28 mouse cellular contexts compared by ENCODE assay signal in genomic region chr19:42226451-42226850, GRCm38 (mm10). TPM values are rescaled to one million over a fixed set of nuclear protein-coding genes. Genes with fewer than 3 reads are reported as not detected.
DNase-seq lines count a peak whose midpoint lies in the region; ATAC-seq lines count a peak whose summit lies in the region.
"Had no signal": no experiment of that assay in that cellular context is flagged by ENCODE, and none has a peak within 500 bp of the region (broad histone marks: within the 10 kb centered on the region; RNA-seq: fewer than 3 reads in every experiment).

No protein-coding gene starts in this region.

- H3K4me3 ChIP-seq in midbrain, embryonic 11.5 days (ENCODE audit: low read depth, low read length): no peak overlapping the region
- H3K4me3 ChIP-seq: erythroblast, embryonic 14.5 days; hindbrain, embryonic 10.5 days; hindbrain, embryonic 15.5 days; kidney, embryonic 15.5 days; limb, embryonic 12.5 days; liver, embryonic 15.5 days; lung, embryonic 15.5 days; midbrain, embryonic 10.5 days had no signal

- no peaks in the 10 kb centered on the region for H3K4me1 ChIP-seq in midbrain, embryonic 11.5 days (ENCODE audit: control insufficient read depth, insufficient read depth, low read length)
- H3K4me1 ChIP-seq: hindbrain, embryonic 10.5 days; kidney, embryonic 15.5 days; limb, embryonic 12.5 days; lung, embryonic 15.5 days; midbrain, embryonic 10.5 days had no signal

- 85% methylated on average over 10 of the region's 10 CpGs for WGBS in midbrain, embryonic 11.5 days

- ATAC-seq in midbrain, embryonic 11.5 days (ENCODE audit: low FRiP score): no peak
- ATAC-seq: midbrain, embryonic 16.5 days had no signal

- H3K27ac ChIP-seq in midbrain, embryonic 11.5 days (ENCODE audit: low read depth, low read length): no peak overlapping the region
- H3K27ac ChIP-seq: hindbrain, embryonic 10.5 days; hindbrain, embryonic 15.5 days; kidney, embryonic 15.5 days; limb, embryonic 12.5 days; liver, embryonic 15.5 days; lung, embryonic 15.5 days; midbrain, embryonic 10.5 days had no signal

- intact Hi-C loops in left cerebral cortex, postnatal 14 days (cut with DNase I): no loop called here

- no peaks in the 10 kb centered on the region for H3K9me3 ChIP-seq in midbrain, embryonic 11.5 days (ENCODE audit: control insufficient read depth, low read length)
- H3K9me3 ChIP-seq: hindbrain, embryonic 10.5 days; hindbrain, embryonic 15.5 days; kidney, embryonic 15.5 days; limb, embryonic 12.5 days; liver, embryonic 15.5 days; lung, embryonic 15.5 days; midbrain, embryonic 10.5 days had no signal

- H3K27me3 ChIP-seq in midbrain, embryonic 11.5 days (ENCODE audit: control insufficient read depth, insufficient read depth, low read length): no peaks in the 10 kb centered on the region
- H3K27me3 ChIP-seq: hindbrain, embryonic 15.5 days; lung, embryonic 15.5 days had no signal

- DNase-seq in left cerebral cortex, adult 18-20 months (ENCODE audit: low spot score in 2 of 2): peak; percentile 21 to 50
- DNase-seq in left cerebral cortex, postnatal 14 days (ENCODE audit: low spot score in 2 of 2): no peak
- peak; percentile 46 for DNase-seq in right cerebral cortex, adult 18-20 months
- DNase-seq in right cerebral cortex, postnatal 10 days (ENCODE audit: low spot score in 2 of 2): no peak
- peak; percentile 8 to 51 for DNase-seq in right cerebral cortex, postnatal 36 days (ENCODE audit: low spot score in 2 of 2)
- DNase-seq in midbrain, embryonic 11.5 days (ENCODE audit: low spot score, missing footprints): no peak
- DNase-seq: adrenal gland, postnatal 25 days; B cell, adult 2 months; cerebellum, adult 18-20 months; cerebellum, postnatal 10 days; gastrocnemius, postnatal 10 days; heart, postnatal 14 days; kidney, adult 18-20 months; kidney, postnatal 25 days had no signal

- no peak overlapping the region for H3K4me2 ChIP-seq in midbrain, embryonic 11.5 days
- H3K4me2 ChIP-seq: hindbrain, embryonic 15.5 days; kidney, embryonic 15.5 days; limb, embryonic 12.5 days; liver, embryonic 15.5 days; lung, embryonic 15.5 days had no signal

- no peak overlapping the region for H3K9ac ChIP-seq in midbrain, embryonic 11.5 days (ENCODE audit: low read length)
- H3K9ac ChIP-seq: hindbrain, embryonic 15.5 days; kidney, embryonic 15.5 days; limb, embryonic 12.5 days; liver, embryonic 15.5 days; lung, embryonic 15.5 days had no signal

- no peaks in the 10 kb centered on the region for H3K36me3 ChIP-seq in midbrain, embryonic 11.5 days (ENCODE audit: control insufficient read depth, insufficient read depth, low read length)
- H3K36me3 ChIP-seq: hindbrain, embryonic 10.5 days; hindbrain, embryonic 15.5 days; kidney, embryonic 15.5 days; limb, embryonic 12.5 days; liver, embryonic 15.5 days; lung, embryonic 15.5 days; midbrain, embryonic 10.5 days had no signal

RNA-seq across cellular contexts. Expression of gene Golga7b, which starts 20.9 kb away (rescaled TPM):
- 100 to 1,000 TPM; 112 to 119 TPM for total RNA-seq in left cerebral cortex, adult 18-20 months (2021)
- total RNA-seq in left cerebral cortex, postnatal 14 days (2021): 100 to 1,000 TPM; 131 to 146 TPM
- 2.3 and 2.8 TPM in 2 replicates for polyA plus RNA-seq in midbrain, embryonic 11.5 days (2014; fragmentation: Nextera tagmentation; extraction: Ambion mirVana)
- total RNA-seq: common myeloid progenitor, adult 5-6 weeks; granulocyte monocyte progenitor cell, adult 5-6 weeks; liver, adult 2 months; megakaryocyte progenitor cell, adult 5-6 weeks; neutrophil, adult 5-6 weeks had no signal
- polyA plus RNA-seq: erythroblast, embryonic 14.5 days; liver, adult 2 months; liver, embryonic 15.5 days had no signal

RNA-seq across cellular contexts. Expression of gene Sfrp5, which starts 24.4 kb away (rescaled TPM):
- total RNA-seq in left cerebral cortex, adult 18-20 months (2021): 1 to 10 TPM in 1 of 2 experiments, under 1 TPM in 1; 0.49 to 2.1 TPM
- under 1 TPM; 0.31 to 0.80 TPM for total RNA-seq in left cerebral cortex, postnatal 14 days (2021)
- 0.11 and 0.14 TPM in 2 replicates for polyA plus RNA-seq in midbrain, embryonic 11.5 days (2014; fragmentation: Nextera tagmentation; extraction: Ambion mirVana)
- total RNA-seq: common myeloid progenitor, adult 5-6 weeks; granulocyte monocyte progenitor cell, adult 5-6 weeks; liver, adult 2 months; megakaryocyte progenitor cell, adult 5-6 weeks; neutrophil, adult 5-6 weeks had no signal
- polyA plus RNA-seq: erythroblast, embryonic 14.5 days; liver, adult 2 months had no signal

Comparison
In these comparisons a context has a peak if more than half of its experiments do, and no peak if none do; other contexts are left out.
1. DNase-seq: peak in left cerebral cortex, adult 18-20 months (2 of 2), right cerebral cortex, adult 18-20 months (single experiment) and right cerebral cortex, postnatal 36 days (2 of 2); none in left cerebral cortex, postnatal 14 days (0 of 2), right cerebral cortex, postnatal 10 days (0 of 2) and midbrain, embryonic 11.5 days (single experiment).